Comparison of ENCODE assay signal across 14 mouse cellular contexts in genomic region chr6:115770059-115770670, GRCm38 (mm10). TPM values are rescaled to one million over a fixed set of nuclear protein-coding genes. Genes with fewer than 3 reads are reported as not detected.
DNase-seq lines count a peak whose midpoint lies in the region; ATAC-seq and TF ChIP-seq lines count a peak whose summit lies in the region.
"Had no signal": no experiment of that assay in that cellular context is flagged by ENCODE, and none has a peak within 500 bp of the region (broad histone marks: within the 10 kb centered on the region; RNA-seq: fewer than 3 reads in every experiment).

No protein-coding gene starts in this region.

- no peak overlapping the region for H3K27ac ChIP-seq in layer of hippocampus, adult 2 months
- H3K27ac ChIP-seq in liver, embryonic 13.5 days, result 0 out of 2 replicates have a peak overlapping the region, but pooled peaks have one; percentile 29
- no peak overlapping the region for H3K27ac ChIP-seq in kidney, embryonic 16.5 days (ENCODE audit: low read length)
- H3K27ac ChIP-seq: embryonic facial prominence, embryonic 13.5 days; intestine, embryonic 15.5 days; neural tube, embryonic 15.5 days had no signal

- no peak overlapping the region for H3K4me2 ChIP-seq in liver, embryonic 13.5 days
- H3K4me2 ChIP-seq in kidney, embryonic 16.5 days (replicated peaks; ENCODE audit: low read depth, low read length), result no peak overlapping the region
- H3K4me2 ChIP-seq: embryonic facial prominence, embryonic 13.5 days; intestine, embryonic 15.5 days; midbrain, embryonic 11.5 days; neural tube, embryonic 15.5 days had no signal

- no peaks in the 10 kb centered on the region for H3K36me3 ChIP-seq in liver, embryonic 13.5 days
- H3K36me3 ChIP-seq in kidney, embryonic 16.5 days (ENCODE audit: insufficient read depth, low read length), result no peaks in the 10 kb centered on the region
- H3K36me3 ChIP-seq: embryonic facial prominence, embryonic 13.5 days; intestine, embryonic 15.5 days; neural tube, embryonic 15.5 days had no signal

- no peaks in the 10 kb centered on the region for H3K27me3 ChIP-seq in liver, embryonic 13.5 days
- no peaks in the 10 kb centered on the region for H3K27me3 ChIP-seq in kidney, embryonic 16.5 days (ENCODE audit: insufficient read depth, low read length)
- H3K27me3 ChIP-seq: embryonic facial prominence, embryonic 13.5 days; intestine, embryonic 15.5 days; neural tube, embryonic 15.5 days had no signal

- peak; percentile 58 for TF ChIP-seq CTCF in layer of hippocampus, adult 2 months (conservative IDR thresholded peaks at IDR 0.05)

- peaks cover 35% of the 10 kb centered on the region for H3K4me1 ChIP-seq in liver, embryonic 13.5 days (replicated peaks)
- H3K4me1 ChIP-seq in kidney, embryonic 16.5 days (ENCODE audit: insufficient read depth, low read length), result peaks cover 6% of the 10 kb centered on the region

- no peak overlapping the region for H3K9ac ChIP-seq in liver, embryonic 13.5 days
- H3K9ac ChIP-seq in kidney, embryonic 16.5 days (replicated peaks; ENCODE audit: low read length), result no peak overlapping the region
- H3K9ac ChIP-seq: embryonic facial prominence, embryonic 13.5 days; intestine, embryonic 15.5 days; neural tube, embryonic 15.5 days had no signal

- H3K4me3 ChIP-seq in layer of hippocampus, adult 2 months, result no peak overlapping the region
- H3K4me3 ChIP-seq in liver, embryonic 13.5 days (replicated peaks), result no peak overlapping the region
- H3K4me3 ChIP-seq in kidney, embryonic 16.5 days (ENCODE audit: low read length), result no peak overlapping the region
- H3K4me3 ChIP-seq: embryonic facial prominence, embryonic 13.5 days; intestine, embryonic 15.5 days; neural tube, embryonic 15.5 days had no signal

- ATAC-seq in liver, embryonic 13.5 days (ENCODE audit: low read depth), result no peak
- ATAC-seq in kidney, embryonic 16.5 days (ENCODE audit: low FRiP score, low TSS enrichment), result no peak
- ATAC-seq: intestine, embryonic 15.5 days had no signal

- no peak for DNase-seq in layer of hippocampus, adult 2 months (ENCODE audit: low spot score in 2 of 2)
- DNase-seq in layer of hippocampus, adult 8-10 months (ENCODE audit: low spot score in 2 of 2), result no peak
- DNase-seq in A20 (ENCODE audit: low read depth, low spot score), result peak; percentile 19
- DNase-seq in R1 (ENCODE audit: low read depth, low spot score), result peak; percentile 25
- DNase-seq in liver, embryonic 13.5 days, result no peak
- DNase-seq in spleen, postnatal 36 days (ENCODE audit: low spot score in 2 of 2), result no peak
- DNase-seq: cerebellum, adult 11 months; lung, postnatal 10 days; retina, postnatal 1 day had no signal

- no peaks in the 10 kb centered on the region for H3K9me3 ChIP-seq in liver, embryonic 13.5 days (replicated peaks)
- peaks cover 3% of the 10 kb centered on the region; the same call in 1 of the 2 replicates for H3K9me3 ChIP-seq in kidney, embryonic 16.5 days (ENCODE audit: low read length)
- H3K9me3 ChIP-seq: embryonic facial prominence, embryonic 13.5 days; intestine, embryonic 15.5 days; neural tube, embryonic 15.5 days had no signal

- 68% methylated on average over 20 of the region's 20 CpGs for WGBS in liver, embryonic 13.5 days (ENCODE audit: insufficient replicate concordance)
- 85% methylated on average over 20 of the region's 20 CpGs for WGBS in kidney, embryonic 16.5 days

RNA-seq across cellular contexts. Expression of gene Cand2, which starts 4.2 kb away (rescaled TPM):
- 1 to 10 TPM; 3.2 to 4.0 TPM for total RNA-seq in layer of hippocampus, adult 2 months (2021)
- 1 to 10 TPM; 2.5 to 4.7 (median 3.4) TPM for total RNA-seq in layer of hippocampus, adult 8-10 months (2022)
- 3.3 and 4.3 TPM in 2 replicates for polyA plus RNA-seq in liver, embryonic 13.5 days (2015; fragmentation: Nextera tagmentation; extraction: Ambion mirVana)
- polyA plus RNA-seq in kidney, embryonic 16.5 days (2015; fragmentation: Nextera tagmentation; extraction: Ambion mirVana), result 36.8 and 40.1 TPM in 2 replicates

RNA-seq across cellular contexts. Expression of gene Tmem40, which starts 8.0 kb away (rescaled TPM):
- total RNA-seq in layer of hippocampus, adult 2 months (2021), result under 1 TPM; 0.42 to 0.44 TPM
- under 1 TPM in 3 of 4 experiments, not detected in 1; 0.55 to 0.62 (median 0.59) TPM for total RNA-seq in layer of hippocampus, adult 8-10 months (2022)
- 28.3 and 29.9 TPM in 2 replicates for polyA plus RNA-seq in liver, embryonic 13.5 days (2015; fragmentation: Nextera tagmentation; extraction: Ambion mirVana)
- 0.86 and 2.1 TPM in 2 replicates for polyA plus RNA-seq in kidney, embryonic 16.5 days (2015; fragmentation: Nextera tagmentation; extraction: Ambion mirVana)

RNA-seq across cellular contexts. Expression of gene Rpl32, which starts 38.4 kb away (rescaled TPM):
- total RNA-seq in layer of hippocampus, adult 2 months (2021), result 100 to 1,000 TPM; 488 to 493 TPM
- total RNA-seq in layer of hippocampus, adult 8-10 months (2022), result 100 to 1,000 TPM; 486 to 663 (median 564) TPM
- polyA plus RNA-seq in liver, embryonic 13.5 days (2015; fragmentation: Nextera tagmentation; extraction: Ambion mirVana), result 1,700 and 1,736 TPM in 2 replicates
- 1,760 and 1,914 TPM in 2 replicates for polyA plus RNA-seq in kidney, embryonic 16.5 days (2015; fragmentation: Nextera tagmentation; extraction: Ambion mirVana)

Comparison
In these comparisons a context has a peak if more than half of its experiments do, and no peak if none do; other contexts are left out.
1. DNase-seq: peak in A20 (single experiment) and R1 (single experiment); none in layer of hippocampus, adult 2 months (0 of 2), layer of hippocampus, adult 8-10 months (0 of 2), liver, embryonic 13.5 days (single experiment) and spleen, postnatal 36 days (0 of 2).